Mouse (Mus musculus) neural tube, postnatal 0 days (tissue): ENCODE measurements around the gene Olfr790. TPM values are rescaled to one million over a fixed set of nuclear protein-coding genes. Genes with fewer than 3 reads are reported as not detected.

Experiments used
- polyA plus RNA-seq: library from polyadenylated mRNA; unstranded; fragments of >200 nt; fragmentation: Nextera tagmentation; extraction: Ambion mirVana; gene quantifications from 2 replicates; pipeline ENCODE4 v1.2.1, GENCODE M21; 2015

Olfr790 gene
- not detected in 2 replicates for polyA plus RNA-seq

DNA sequence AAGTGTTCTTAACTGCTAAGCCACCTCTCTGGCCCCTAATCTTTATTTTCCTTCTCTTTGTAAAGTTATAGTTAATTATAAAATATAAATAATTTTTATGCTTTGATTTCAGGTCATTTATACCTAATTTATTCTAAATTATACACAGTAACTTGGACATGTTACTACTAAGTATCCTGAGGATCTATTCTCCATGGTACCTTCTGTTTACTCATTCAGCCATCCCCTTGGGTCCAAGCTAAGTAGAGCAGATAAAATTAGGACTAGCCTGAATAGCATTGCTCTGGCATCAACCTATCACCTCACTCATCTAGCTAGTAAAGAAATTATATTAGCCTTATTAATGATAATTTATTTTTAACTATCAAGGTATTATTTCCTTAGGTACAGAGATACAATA is at the start of gene Olfr790:
Gene Olfr790, plus strand, starts transcription at position 301 of the 400 bp plus-strand sequence.

DNA sequence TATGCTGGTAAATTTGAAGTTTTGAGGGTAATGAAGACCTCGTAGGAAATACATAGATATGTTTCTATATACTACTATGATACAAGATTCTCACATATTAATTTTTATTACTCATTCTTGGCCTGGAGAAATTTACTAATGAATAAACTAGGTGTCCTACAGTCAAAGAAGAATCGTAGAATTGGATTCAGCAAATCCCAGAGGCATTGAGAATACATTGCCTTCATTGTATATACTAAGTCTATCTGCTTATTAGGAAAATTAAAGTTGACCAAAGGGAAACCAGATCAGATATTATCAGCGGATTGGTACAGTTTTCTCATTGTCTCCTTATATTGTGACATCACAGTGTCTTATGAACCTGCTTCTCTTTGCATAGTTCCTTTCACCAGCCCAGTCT is 36.7 kb upstream of the Olfr790 start, which contains the start of gene Olfr787:
Gene Olfr787, plus strand, starts transcription at position 301 of the 400 bp plus-strand sequence.

DNA sequence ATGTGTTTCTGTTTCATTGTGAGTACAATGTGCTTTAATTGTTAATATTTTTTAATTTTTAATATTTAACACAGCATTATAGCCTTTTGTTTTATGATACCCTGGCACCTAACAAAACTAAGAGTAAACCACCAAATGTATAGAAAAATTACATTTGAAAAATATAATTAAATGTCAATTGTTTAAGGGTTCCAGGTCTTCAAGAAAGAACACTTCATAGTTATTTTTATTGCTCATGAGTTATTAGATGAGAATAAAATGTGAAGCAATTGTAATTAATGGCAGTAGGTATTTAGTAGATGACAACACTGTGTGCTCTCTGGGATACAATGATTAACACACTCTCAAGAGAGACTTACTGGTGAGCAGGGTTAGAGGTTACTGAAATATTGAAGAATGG is 27.6 kb upstream of the Olfr790 start, which contains the start of gene Olfr788:
Gene Olfr788, plus strand, starts transcription at position 301 of the 400 bp plus-strand sequence.

DNA sequence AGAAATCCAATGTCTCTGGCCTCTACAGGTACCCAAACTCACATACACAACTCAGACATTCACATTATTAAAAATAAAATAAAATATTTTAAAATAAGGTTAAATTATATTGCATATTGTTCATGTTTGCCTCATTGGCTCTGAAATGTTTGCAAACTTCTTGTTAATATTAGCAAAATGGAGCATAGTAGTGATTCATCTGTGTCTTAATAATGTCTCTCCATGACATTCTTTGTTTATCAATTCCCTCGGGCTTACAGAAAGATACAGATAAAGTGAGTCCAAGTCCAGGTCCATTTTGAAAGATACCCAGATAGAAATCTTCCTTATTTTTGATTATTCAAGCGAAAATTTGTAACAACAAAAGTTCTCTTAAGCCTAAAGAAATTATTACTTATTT is 13.8 kb upstream of the Olfr790 start, which contains the start of gene Olfr789:
Gene Olfr789, plus strand, starts transcription at position 301 of the 400 bp plus-strand sequence.

DNA sequence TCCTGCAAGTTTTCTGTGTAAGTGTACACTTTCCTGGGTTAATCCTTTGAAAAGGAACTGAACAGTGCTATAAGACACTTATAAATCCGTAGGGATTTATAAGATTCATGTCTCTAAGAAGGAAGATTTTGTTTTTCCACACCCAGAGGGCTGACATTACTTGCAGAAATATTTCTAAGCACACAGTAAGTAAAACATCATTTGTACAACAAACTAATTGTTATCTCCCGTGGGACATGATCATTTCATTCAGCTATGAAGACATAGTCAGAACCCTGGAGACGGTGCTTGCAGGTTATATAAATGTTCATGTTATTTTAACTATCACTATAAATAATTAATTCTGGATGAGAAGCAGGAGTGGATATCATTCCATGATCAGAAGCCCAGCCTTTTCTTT is 23.2 kb downstream of the Olfr790 start, which contains the start of gene Olfr791:
Gene Olfr791, plus strand, starts transcription at position 301 of the 400 bp plus-strand sequence.

DNA sequence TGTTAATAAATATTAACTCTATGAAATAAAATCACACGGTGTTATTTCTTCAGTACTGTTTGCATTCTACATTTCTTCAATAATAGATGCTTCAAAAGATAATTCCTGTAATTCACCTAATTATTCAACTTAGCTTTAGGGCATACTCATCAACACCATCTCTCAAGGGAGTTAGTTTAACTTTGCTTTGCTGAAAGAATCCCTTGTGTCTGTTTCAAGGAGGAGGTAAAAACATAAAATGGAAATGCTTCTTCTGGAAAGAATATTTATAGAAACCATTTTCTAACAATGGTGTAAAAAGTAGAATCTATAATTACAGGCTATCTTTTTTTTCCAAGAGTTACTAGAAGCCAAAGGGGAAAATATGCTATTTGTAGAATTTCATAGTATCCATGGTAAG is 40.6 kb downstream of the Olfr790 start, which contains the start of gene Olfr792:
Gene Olfr792, plus strand, starts transcription at position 301 of the 400 bp plus-strand sequence.

Other genes starting within 250 kb of the Olfr790 start
- gene Olfr776, start 239.4 kb upstream of the Olfr790 start, polyA plus RNA-seq, result not detected in 2 replicates
- not detected in 2 replicates for gene Olfr777, start 227.0 kb upstream of the Olfr790 start, polyA plus RNA-seq
- gene Olfr780, start 180.4 kb upstream of the Olfr790 start, polyA plus RNA-seq, result not detected in 2 replicates
- not detected in 2 replicates for gene Olfr781, start 169.6 kb upstream of the Olfr790 start, polyA plus RNA-seq
- gene Olfr782, start 149.6 kb upstream of the Olfr790 start, polyA plus RNA-seq, result not detected in 2 replicates
- 0.10 and 0.14 TPM in 2 replicates for gene Olfr784, start 114.4 kb upstream of the Olfr790 start, polyA plus RNA-seq
- gene Olfr785, start 93.1 kb upstream of the Olfr790 start, polyA plus RNA-seq, result not detected in 2 replicates
- gene Olfr786, start 71.2 kb upstream of the Olfr790 start, polyA plus RNA-seq, result not detected in 2 replicates
- gene Olfr787, start 36.6 kb upstream of the Olfr790 start, polyA plus RNA-seq, result not detected in 2 replicates
- not detected in 2 replicates for gene Olfr788, start 27.5 kb upstream of the Olfr790 start, polyA plus RNA-seq
- gene Olfr789, start 13.7 kb upstream of the Olfr790 start, polyA plus RNA-seq, result not detected in 2 replicates
- not detected in 2 replicates for gene Olfr791, start 23.3 kb downstream of the Olfr790 start, polyA plus RNA-seq
- gene Olfr792, start 40.7 kb downstream of the Olfr790 start, polyA plus RNA-seq, result not detected in 2 replicates
- not detected in 2 replicates for gene Olfr794, start 69.2 kb downstream of the Olfr790 start, polyA plus RNA-seq
- gene Olfr796, start 114.1 kb downstream of the Olfr790 start, polyA plus RNA-seq, result not detected in 2 replicates
- not detected in 2 replicates for gene Olfr798, start 129.4 kb downstream of the Olfr790 start, polyA plus RNA-seq
- not detected in 2 replicates for gene Olfr799, start 139.0 kb downstream of the Olfr790 start, polyA plus RNA-seq
- not detected in 2 replicates for gene Olfr800, start 159.2 kb downstream of the Olfr790 start, polyA plus RNA-seq
- gene Olfr801, start 175.4 kb downstream of the Olfr790 start, polyA plus RNA-seq, result not detected in 2 replicates
- 0.04 and 0.08 TPM in 2 replicates for gene Olfr802, start 189.7 kb downstream of the Olfr790 start, polyA plus RNA-seq
- not detected in 2 replicates for gene Olfr803, start 195.8 kb downstream of the Olfr790 start, polyA plus RNA-seq
- gene Olfr804, start 204.7 kb downstream of the Olfr790 start, polyA plus RNA-seq, result not detected in 2 replicates
- not detected in 2 replicates for gene Olfr805, start 230.9 kb downstream of the Olfr790 start, polyA plus RNA-seq
- not detected in 2 replicates for gene Olfr806, start 243.4 kb downstream of the Olfr790 start, polyA plus RNA-seq